Comparison of ENCODE assay signal across 8 mouse cellular contexts in the genomic region with DNA sequence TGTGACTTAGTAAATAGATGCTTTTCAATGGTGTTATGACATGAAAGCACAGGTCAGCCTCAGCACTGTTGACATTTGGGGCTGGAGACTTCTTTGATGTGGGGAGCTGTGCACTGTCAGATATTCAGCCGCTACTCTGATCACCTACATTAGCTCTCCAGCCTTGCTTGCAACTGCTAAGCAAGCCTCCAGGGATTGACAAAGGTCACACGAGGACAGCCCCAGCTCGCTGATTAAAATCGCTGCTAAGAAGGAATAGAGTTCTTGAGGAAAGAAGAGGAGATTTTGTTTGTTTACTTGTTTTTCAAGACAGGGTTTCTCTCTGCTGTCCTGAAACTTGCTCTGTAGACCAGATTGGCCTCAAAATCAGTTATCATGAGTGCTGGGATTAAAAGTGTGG.
DNase-seq lines count a peak whose midpoint lies in the region; ATAC-seq and TF ChIP-seq lines count a peak whose summit lies in the region.

No protein-coding gene starts in this region.

- H3K27ac ChIP-seq in kidney, embryonic 15.5 days, result no peak overlapping the region

- peak; percentile 28 for DNase-seq in cerebellum, adult 9-10 months
- no peak for DNase-seq in cerebellum, adult 11-12 months
- DNase-seq in lung, adult 2 months, result peak; percentile 10
- DNase-seq in lung, postnatal 36 days, result no peak
- peak; percentile 23 for DNase-seq in retina, adult 2 months (ENCODE audit: low read depth, low spot score)
- no peak for DNase-seq in thymus, postnatal 0 days (ENCODE audit: low spot score)
- no peak for DNase-seq in heart, adult 11 months

- H3K27me3 ChIP-seq in kidney, embryonic 15.5 days, result no peaks in the 10 kb centered on the region

- no peaks in the 10 kb centered on the region for H3K36me3 ChIP-seq in kidney, embryonic 15.5 days

- peak overlapping the region; percentile 81 for H3K4me2 ChIP-seq in kidney, embryonic 15.5 days

- no peaks in the 10 kb centered on the region for H3K4me1 ChIP-seq in lung, adult 2 months (ENCODE audit: control insufficient read depth, insufficient read depth, low read length)
- H3K4me1 ChIP-seq in kidney, embryonic 15.5 days, result peaks cover 22% of the 10 kb centered on the region

- 49% methylated on average over 4 of the region's 4 CpGs for WGBS in lung, adult 2 months
- WGBS in kidney, embryonic 15.5 days, result 47% methylated on average over 4 of the region's 4 CpGs

- H3K4me3 ChIP-seq in lung, adult 2 months (replicated peaks; ENCODE audit: extremely low read depth, low read depth, low read length), result no peak overlapping the region
- 0 out of 2 replicates have a peak overlapping the region, but pooled peaks have one; percentile 58 for H3K4me3 ChIP-seq in kidney, embryonic 15.5 days (replicated peaks)

- TF ChIP-seq CTCF in lung, adult 2 months (IDR thresholded peaks at IDR 0.05; ENCODE audit: insufficient read depth, low read length), result no peak

- no peak overlapping the region for H3K9ac ChIP-seq in kidney, embryonic 15.5 days

- H3K9me3 ChIP-seq in kidney, embryonic 15.5 days (replicated peaks), result no peaks in the 10 kb centered on the region; the same call in 1 of the 2 replicates

- no peak for TF ChIP-seq POLR2A in lung, adult 2 months (IDR thresholded peaks at IDR 0.05; ENCODE audit: borderline replicate concordance, extremely low read depth, low read depth, low read length)

- no peak for ATAC-seq in kidney, embryonic 15.5 days (replicated peaks; ENCODE audit: low FRiP score)

Comparison
In these comparisons a context has a peak if more than half of its experiments do, and no peak if none do; other contexts are left out.
1. DNase-seq: peak in cerebellum, adult 9-10 months (single experiment), lung, adult 2 months (single experiment) and retina, adult 2 months (single experiment); none in cerebellum, adult 11-12 months (single experiment), lung, postnatal 36 days (single experiment), thymus, postnatal 0 days (single experiment) and heart, adult 11 months (single experiment).